Mouse (Mus musculus) heart, postnatal 0 days (tissue): Measurements from ENCODE around the gene 6430571L13Rik. TPM values are rescaled to one million over a fixed set of nuclear protein-coding genes. Genes with fewer than 3 reads are reported as not detected.

Experiments used
- ATAC-seq: fragments of 200-750 bp; cut with Nextera tagmentation; 2 replicates; pipeline ENCODE4 v1.8.0; 2017; ENCODE audit warnings: low read depth, moderate number of reproducible peaks, moderate library complexity; ENCODE audit not compliant: insufficient read depth
- DNase-seq: peaks from one replicate; pipeline ENCODE4 v3.0.0-alpha.2; 2016; ENCODE audit warnings: low spot score
- H3K27ac ChIP-seq: fragments of 300-500 bp; sonication (generic); 2 replicates; pipeline ENCODE4 v1.5.1; 2014; ENCODE audit warnings: low read depth, mild to moderate bottlenecking
- H3K27me3 ChIP-seq: fragments of 300-500 bp; sonication (generic); 2 replicates; pipeline ENCODE4 v1.6.1; 2014; ENCODE audit warnings: low read length, mixed read lengths; ENCODE audit not compliant: control insufficient read depth, insufficient read depth
- H3K36me3 ChIP-seq: fragments of 300-500 bp; sonication (generic); replicated peaks from 2 replicates; pipeline ENCODE4 v1.6.1; 2014; ENCODE audit warnings: low read length, mixed read lengths; ENCODE audit not compliant: control insufficient read depth, insufficient read depth
- H3K4me1 ChIP-seq: fragments of 300-500 bp; sonication (generic); 2 replicates; pipeline ENCODE4 v1.6.1; 2014; ENCODE audit warnings: antibody characterized with exemption; ENCODE audit not compliant: control insufficient read depth, insufficient read depth
- H3K4me2 ChIP-seq: fragments of 300-500 bp; sonication (generic); 2 replicates; pipeline ENCODE4 v1.6.1; 2014; ENCODE audit warnings: low read depth, mild to moderate bottlenecking, low read length, moderate library complexity
- H3K4me3 ChIP-seq: fragments of 300-500 bp; sonication (generic); 2 replicates; pipeline ENCODE4 v1.5.1; 2014; ENCODE audit warnings: low read depth, low read length
- H3K9ac ChIP-seq: fragments of 300-500 bp; sonication (generic); replicated peaks from 2 replicates; pipeline ENCODE4 v1.6.1; 2014; ENCODE audit warnings: low read depth, low read length, mixed read lengths
- H3K9me3 ChIP-seq: fragments of 300-500 bp; sonication (generic); replicated peaks from 2 replicates; pipeline ENCODE4 v1.6.1; 2016; ENCODE audit warnings: low read length; ENCODE audit not compliant: control insufficient read depth
- CTCF ChIP-seq: IDR thresholded peaks from 2 replicates; pipeline ENCODE4 v1.5.1; 2016; ENCODE audit warnings: antibody characterized with exemption, control low read depth, low read depth
- EP300 ChIP-seq: IDR thresholded peaks from 2 replicates; pipeline ENCODE4 v1.6.1; 2016; ENCODE audit warnings: antibody characterized with exemption, low read depth
- WGBS: fragments of 180-500 bp; shearing (Covaris S2); extraction: QIAGEN DNeasy Blood & Tissue Kit; methylation state at CpG from one replicate; pipeline ENCODE4 v1.1.7; 2014; 5-methylcytosine and 5-hydroxymethylcytosine counted together
- polyA plus RNA-seq: library from polyadenylated mRNA; unstranded; fragments of >200 nt; fragmentation: Nextera tagmentation; extraction: Ambion mirVana; gene quantifications from 2 replicates; pipeline ENCODE4 v1.2.1, GENCODE M21; 2015
- total RNA-seq: library from RNA; depleted of rRNA; stranded (reverse); fragments of >200 nt; gene quantifications from 2 replicates; pipeline ENCODE4 v1.2.3, GENCODE M21; 2014; ENCODE audit warnings: low replicate concordance

The 6430571L13Rik gene
- total and polyA plus RNA-seq, 2 experiments from 2014 or later: 3.1 to 11.0 TPM

GRCm38 (mm10) chr9:107360989-107361388 is 20.6 kb downstream of the 6430571L13Rik start:
- Histone ChIP-seq H3K4me1 (no peaks in the 10 kb centered on the region), H3K36me3 (no peaks in the 10 kb centered on the region), H3K4me2 (no peak overlapping the region), H3K27me3 (no peaks in the 10 kb centered on the region), H3K9ac (no peak overlapping the region), H3K27ac (no peak overlapping the region), H3K4me3 (no peak overlapping the region), H3K9me3 (no peaks in the 10 kb centered on the region)
- ATAC-seq: peak; percentile 50; the same call in 1 of the 2 replicates
- TF ChIP-seq CTCF (no peak), EP300 (no peak)
- 3% methylated on average over 3 of the region's 3 CpGs for WGBS
- DNase-seq: peak; percentile 47

- TF ChIP-seq EP300 (no peak), CTCF (peak; percentile 94)
- DNase-seq: peak; percentile 73
- no peak overlapping the region for H3K9ac ChIP-seq
- no peak overlapping the region for H3K4me3 ChIP-seq
- H3K4me2 ChIP-seq: no peak overlapping the region
- no peak overlapping the region for H3K27ac ChIP-seq
- H3K9me3 ChIP-seq: no peaks in the 10 kb centered on the region
- WGBS: 6% methylated on average over 3 of the region's 3 CpGs
- no peaks in the 10 kb centered on the region for H3K27me3 ChIP-seq
- H3K4me1 ChIP-seq: no peaks in the 10 kb centered on the region
- H3K36me3 ChIP-seq: no peaks in the 10 kb centered on the region
- no peak for ATAC-seq
These were observed 26.2 kb downstream of the 6430571L13Rik start for GRCm38 (mm10) chr9:107366644-107367043.

GRCm38 (mm10) chr9:107368302-107368701 is 27.9 kb downstream of the 6430571L13Rik start:
- DNase-seq: no peak
- no peaks in the 10 kb centered on the region for H3K4me1 ChIP-seq
- no peaks in the 10 kb centered on the region for H3K27me3 ChIP-seq
- no peaks in the 10 kb centered on the region for H3K36me3 ChIP-seq
- H3K9me3 ChIP-seq: no peaks in the 10 kb centered on the region
- H3K4me2 ChIP-seq: no peak overlapping the region
- TF ChIP-seq CTCF: no peak
- no peak for TF ChIP-seq EP300
- ATAC-seq: no peak
- H3K4me3 ChIP-seq: no peak overlapping the region
- 69% methylated on average over 1 of the region's 1 CpGs for WGBS
- H3K27ac ChIP-seq: no peak overlapping the region
- H3K9ac ChIP-seq: no peak overlapping the region

GRCm38 (mm10) chr9:107369270-107370105 is 29.1 kb downstream of the 6430571L13Rik start:
- ATAC-seq: no peak

GRCm38 (mm10) chr9:107370106-107370463 is 29.7 kb downstream of the 6430571L13Rik start:
- WGBS: 17% methylated on average over 4 of the region's 4 CpGs

More at GRCm38 (mm10) chr9:107369270-107370105, 29.1 kb downstream of the 6430571L13Rik start:
- no peak for TF ChIP-seq CTCF
- Histone ChIP-seq H3K4me2 (no peak overlapping the region), H3K27me3 (peaks cover under 1% of the 10 kb centered on the region; the same call in 1 of the 2 replicates), H3K9ac (no peak overlapping the region), H3K9me3 (no peaks in the 10 kb centered on the region), H3K4me1 (no peaks in the 10 kb centered on the region), H3K27ac (no peak overlapping the region), H3K4me3 (no peak overlapping the region), H3K36me3 (no peaks in the 10 kb centered on the region)
- DNase-seq: no peak
- WGBS: 34% methylated on average over 10 of the region's 10 CpGs

GRCm38 (mm10) chr9:107372441-107372840 is 32.0 kb downstream of the 6430571L13Rik start:
- H3K27me3 ChIP-seq: peaks cover 28% of the 10 kb centered on the region
- no peak for ATAC-seq

More at GRCm38 (mm10) chr9:107370106-107370463, 29.7 kb downstream of the 6430571L13Rik start:
- DNase-seq: no peak
- Histone ChIP-seq H3K27me3 (peaks cover 7% of the 10 kb centered on the region; the same call in 1 of the 2 replicates), H3K9me3 (no peaks in the 10 kb centered on the region), H3K9ac (no peak overlapping the region), H3K4me2 (no peak overlapping the region), H3K4me3 (no peak overlapping the region), H3K36me3 (no peaks in the 10 kb centered on the region), H3K4me1 (no peaks in the 10 kb centered on the region), H3K27ac (no peak overlapping the region)
- TF ChIP-seq EP300 (no peak), CTCF (no peak)
- no peak for ATAC-seq

More at GRCm38 (mm10) chr9:107372441-107372840, 32.0 kb downstream of the 6430571L13Rik start:
- no peak overlapping the region for H3K27ac ChIP-seq
- no peak overlapping the region for H3K4me2 ChIP-seq
- no peaks in the 10 kb centered on the region for H3K4me1 ChIP-seq
- H3K4me3 ChIP-seq: no peak overlapping the region
- 53% methylated on average over 4 of the region's 4 CpGs for WGBS
- no peak overlapping the region for H3K9ac ChIP-seq
- no peaks in the 10 kb centered on the region for H3K9me3 ChIP-seq
- no peak for TF ChIP-seq EP300
- TF ChIP-seq CTCF: no peak
- DNase-seq: no peak
- H3K36me3 ChIP-seq: no peaks in the 10 kb centered on the region
